Mouse (Mus musculus): Measurements from ENCODE around the gene Rogdi.

The Rogdi gene

DNA sequence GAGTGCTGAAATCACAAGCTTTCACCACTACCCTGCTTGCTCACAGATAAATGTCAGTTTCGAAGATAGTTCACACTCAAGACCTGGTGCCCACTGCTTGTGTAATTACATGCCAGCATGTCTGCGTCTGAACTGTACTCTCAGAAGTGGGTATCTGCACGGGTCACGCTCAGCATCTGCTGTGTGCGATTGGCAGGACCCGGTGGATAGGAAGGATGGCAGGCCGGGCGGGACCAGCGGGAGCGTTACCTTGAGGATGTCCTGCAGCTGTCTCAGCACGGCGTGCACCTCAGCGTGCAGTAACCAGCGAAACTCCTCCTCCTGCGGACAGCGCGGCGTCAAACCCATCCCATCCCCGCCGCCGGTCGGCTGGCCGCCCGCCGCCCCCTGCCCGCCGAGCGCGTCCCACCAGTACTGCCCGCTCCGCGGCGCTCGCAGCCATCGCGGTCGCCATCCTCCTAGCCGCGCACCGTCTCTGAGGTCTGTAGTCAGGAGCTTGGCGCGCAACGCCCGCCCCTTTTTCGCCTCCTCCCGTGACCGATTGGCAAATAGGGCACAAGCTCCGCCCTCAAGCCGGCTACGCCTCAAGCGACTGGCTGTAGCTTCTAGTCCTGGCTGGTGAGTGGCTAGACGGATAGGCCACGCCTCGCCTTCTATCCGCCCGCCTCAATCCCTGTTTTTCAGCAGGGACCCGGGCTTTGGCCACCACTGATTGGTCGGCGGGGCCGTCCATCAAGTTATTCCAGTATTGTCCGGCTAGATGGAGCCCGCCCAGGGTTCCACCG lies at the start of gene Rogdi:
Rogdi (minus strand) TSS at position 500 of the 785 bp plus-strand sequence.
- DNase-seq: peak; percentile 98 to 100

DNA sequence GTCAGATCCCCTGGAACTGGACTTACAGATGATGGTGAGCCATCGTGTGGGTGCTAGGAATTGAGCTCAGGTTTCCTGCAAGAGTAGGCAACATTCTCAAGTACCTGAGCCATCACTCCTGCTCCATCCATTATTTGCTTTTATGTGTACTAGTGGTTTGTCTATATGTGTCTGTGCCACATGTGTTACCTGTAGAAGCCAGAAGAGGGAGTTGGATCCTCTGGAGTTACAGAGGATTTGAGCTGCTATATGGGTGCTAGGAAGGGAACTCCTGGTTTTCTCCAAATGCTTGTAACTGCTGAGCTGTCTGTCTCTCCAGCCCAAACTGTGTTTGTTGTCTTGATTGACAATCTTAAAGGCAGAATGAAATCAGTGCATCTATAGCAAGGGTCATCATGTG lies 44.8 kb upstream of the Rogdi start:
- no peak for DNase-seq

DNA sequence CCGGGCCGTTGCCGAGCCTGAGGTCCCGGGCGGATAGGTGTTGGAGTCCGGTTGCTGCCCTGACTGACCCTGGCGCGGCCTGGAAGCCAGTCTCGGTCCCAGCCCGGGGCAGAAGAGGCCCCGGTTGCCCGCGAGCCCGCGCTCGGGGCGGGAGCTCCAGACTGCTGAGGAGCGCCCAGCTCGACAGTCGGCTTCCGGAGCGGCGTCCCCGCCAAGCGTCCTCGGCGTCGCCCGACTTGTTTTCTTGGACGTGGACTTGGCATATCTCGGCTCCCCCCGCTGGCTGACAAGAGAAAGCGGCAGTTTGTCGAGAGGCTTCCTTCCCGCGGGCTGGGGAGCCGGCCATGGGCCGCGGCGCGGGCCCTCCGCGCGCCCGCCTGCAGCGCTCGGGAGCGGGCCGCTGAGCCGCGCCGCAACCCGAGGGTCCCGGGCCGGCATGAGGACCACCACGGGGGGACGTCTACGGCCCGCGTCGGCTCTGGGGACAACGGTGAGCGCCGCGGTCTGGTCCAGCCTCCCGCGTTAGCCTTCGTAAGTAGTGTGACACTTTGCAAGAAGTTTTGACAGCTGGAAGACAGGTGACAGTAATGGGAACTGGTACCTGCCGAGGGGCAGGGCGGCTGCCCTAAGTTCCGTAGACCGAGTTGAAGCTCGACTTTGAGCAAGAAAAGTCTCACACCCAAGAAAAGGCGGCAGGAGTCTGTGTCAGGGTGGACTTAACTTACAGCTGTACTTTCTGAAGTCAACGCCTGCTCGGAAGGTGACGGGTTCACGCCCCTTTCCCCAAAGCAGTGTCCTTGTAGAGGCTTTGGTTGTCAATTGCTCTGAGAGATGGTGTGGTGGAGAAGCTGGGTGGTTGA lies 37.1 kb upstream of the Rogdi start:
- DNase-seq: peak; percentile 87 to 91

DNA sequence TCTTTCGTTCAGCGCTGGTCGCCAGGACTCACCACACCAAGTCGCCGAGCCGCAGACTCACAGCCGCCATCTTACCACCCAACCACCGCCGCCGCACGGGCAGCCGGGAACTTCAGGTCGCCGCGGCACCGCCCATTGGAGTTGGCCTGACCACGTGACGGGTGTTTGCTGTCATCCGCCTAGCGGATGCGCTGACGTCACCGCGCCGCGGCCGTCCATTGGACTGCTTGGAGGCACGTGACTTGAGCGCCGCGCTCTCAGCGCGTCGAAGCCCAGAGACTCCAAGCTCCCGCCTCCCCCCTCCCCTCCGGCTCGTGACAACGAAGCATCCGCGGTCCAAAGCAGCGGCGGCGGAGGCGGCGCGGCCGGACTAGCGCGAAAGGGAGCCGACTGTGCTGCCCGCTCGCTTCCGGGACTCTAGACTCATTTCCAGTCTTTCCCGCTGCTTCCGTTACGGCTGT lies 36.5 kb upstream of the Rogdi start, which contains the start of the genes Glyr1 and Ubn1:
Glyr1 (minus strand) TSS at position 90 of the 461 bp plus-strand sequence.
Ubn1 (plus strand) TSS at position 284 of the 461 bp plus-strand sequence.
- peak; percentile 99 to 100 for DNase-seq

DNA sequence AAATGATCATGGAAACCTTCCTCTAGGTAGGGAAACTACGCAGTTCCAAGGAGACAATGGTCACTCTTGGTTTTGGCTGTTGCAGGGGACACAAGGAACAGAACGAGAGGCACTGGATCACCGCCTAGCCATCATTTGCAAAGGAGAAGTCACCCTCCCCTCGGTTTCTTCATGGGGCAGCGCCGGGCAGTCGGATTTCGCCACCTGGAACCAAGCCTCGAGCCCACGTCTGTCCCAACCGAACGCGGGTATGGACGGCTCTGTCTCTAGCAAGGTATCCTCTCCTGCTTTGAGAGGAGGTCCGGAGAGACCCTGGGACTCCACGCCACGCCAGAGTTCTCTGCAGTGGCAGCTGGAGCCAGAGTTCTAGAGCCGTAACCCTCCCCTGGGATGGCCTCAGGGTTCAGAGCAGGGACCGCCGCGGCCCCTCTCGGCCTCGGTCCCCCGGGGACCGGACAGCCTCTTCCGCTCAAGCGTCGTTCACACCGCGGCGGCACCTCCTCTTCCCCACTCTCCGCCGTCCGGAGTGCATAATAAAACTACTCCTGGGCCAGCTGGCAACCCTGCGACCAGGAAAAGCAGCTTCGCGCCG lies 35.9 kb upstream of the Rogdi start:
- DNase-seq: peak in 1 of 2 experiments; percentile 47

DNA sequence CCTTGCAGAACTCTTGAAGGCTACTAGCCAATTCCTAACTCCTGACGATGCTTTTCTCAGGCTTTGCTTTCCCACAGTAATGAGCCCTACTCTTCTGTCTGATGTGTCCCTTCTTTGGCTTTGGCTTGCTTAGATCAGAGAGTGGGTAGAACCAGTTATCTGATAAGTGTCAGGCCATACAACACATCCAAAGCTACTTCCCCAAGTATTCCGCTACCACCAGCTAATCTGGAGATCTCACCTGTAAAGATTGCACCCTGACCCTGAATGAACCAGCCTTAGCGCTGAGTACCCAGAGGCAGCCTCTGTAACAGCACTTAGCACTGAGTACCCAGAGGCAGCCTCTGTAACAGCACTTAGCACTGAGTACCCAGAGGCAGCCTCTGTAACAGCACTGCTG lies 32.0 kb upstream of the Rogdi start:
- no peak for DNase-seq

DNA sequence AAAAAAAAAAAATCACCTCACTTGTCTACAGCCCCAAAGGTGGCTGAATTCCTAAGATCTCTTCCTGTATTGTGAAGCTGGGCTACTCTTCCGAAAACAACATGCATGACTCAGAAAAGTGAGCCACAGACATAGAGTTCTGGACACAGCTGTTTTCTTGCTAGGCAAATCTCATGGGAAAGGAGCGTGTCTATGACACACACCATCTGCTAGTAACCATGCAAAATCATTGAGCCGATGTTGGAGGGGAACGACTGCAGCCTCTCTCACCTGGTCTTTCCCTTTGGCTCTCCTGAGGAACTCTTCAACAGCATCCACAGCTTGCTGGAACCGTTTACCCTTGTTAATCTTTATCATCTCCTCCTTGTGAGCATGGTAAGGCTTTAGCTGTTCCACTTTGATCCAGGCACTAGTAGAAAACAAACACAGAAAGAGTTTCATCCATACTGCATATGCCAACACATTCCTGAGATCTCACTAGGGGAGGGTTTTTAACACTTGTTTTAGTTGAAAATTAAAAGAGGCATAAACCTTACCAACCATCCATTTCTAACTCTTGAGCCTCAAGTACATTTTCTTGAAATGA lies 23.4 kb upstream of the Rogdi start:
- DNase-seq: peak in 1 of 2 experiments; percentile 11

DNA sequence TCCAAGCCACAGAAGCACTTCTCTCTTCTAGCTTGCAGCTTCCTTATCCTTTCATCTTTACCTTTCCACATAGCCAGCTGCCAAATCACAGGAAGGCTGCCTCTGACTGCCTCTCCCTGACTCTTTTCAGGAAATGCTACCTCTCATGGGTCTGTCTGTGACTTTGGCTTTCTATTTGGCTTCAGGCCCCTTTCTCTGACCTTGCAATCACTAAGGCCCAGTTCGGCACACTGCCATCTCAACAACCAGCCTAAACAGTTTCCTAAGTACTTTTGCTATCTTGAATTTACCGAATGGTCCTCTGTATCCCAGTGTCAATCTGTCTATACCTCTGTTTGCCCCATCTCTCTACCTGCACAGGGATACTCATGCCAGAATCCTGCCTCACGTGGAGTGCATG lies 22.2 kb upstream of the Rogdi start:
- no peak for DNase-seq

DNA sequence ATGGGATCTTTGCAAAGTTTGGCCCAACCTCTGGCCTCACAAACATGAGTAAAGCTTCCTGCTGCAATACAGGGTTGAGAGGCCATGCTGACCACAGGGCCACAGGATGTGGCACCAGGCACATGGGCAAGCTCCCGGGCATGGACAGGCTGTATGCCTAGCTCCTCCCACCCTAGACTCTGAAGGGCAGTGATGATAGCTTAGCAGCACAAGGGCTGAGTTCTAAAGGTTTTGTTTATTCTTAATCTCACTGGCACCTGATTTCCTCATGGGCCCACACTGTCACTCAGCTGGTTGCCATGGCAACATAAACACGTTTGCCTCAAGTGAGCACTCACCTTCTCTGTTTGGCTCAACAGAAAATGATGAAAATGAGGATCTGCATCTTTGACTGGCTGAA lies 16.5 kb upstream of the Rogdi start:
- DNase-seq: peak; percentile 39 to 43

DNA sequence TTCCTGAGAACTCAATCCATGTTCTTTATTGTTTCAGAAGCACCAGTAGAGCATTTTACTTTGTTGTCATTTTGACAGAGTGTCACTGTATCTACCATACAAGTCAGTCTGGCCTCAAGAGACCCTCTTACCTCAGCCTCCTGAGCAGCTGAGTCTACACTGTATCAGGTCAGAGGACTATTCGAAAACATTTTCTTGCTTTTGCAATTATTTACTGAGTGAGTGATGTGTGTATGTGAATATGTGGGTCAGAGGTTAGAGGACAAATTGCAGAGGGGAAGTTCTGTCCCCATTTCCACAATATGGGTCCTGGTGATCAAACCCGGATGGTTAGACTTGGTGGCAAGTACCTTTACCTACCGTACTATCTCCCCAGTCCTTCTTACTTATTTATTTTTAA lies 10.7 kb upstream of the Rogdi start:
- DNase-seq: no peak

DNA sequence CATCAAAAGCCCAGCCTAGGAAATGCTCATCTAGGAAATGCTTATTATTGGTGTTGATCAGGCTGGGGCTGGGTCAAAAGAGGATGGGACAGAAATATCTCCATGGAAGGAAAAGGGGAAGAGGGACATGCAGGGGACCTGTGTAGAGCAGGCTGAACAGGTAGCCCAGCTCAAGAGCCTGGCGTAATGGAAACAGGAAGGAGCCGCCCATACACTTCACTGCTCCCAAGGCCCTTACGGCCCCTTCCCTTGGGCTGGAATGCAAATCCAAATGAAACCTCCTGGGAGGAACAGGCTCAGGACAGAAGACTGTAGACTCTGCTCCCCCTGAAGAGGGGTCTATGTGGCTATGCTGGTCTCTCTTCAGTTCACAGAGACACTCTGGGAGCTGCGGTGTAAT lies 1.2 kb upstream of the Rogdi start:
- DNase-seq: peak; percentile 19 to 59

DNA sequence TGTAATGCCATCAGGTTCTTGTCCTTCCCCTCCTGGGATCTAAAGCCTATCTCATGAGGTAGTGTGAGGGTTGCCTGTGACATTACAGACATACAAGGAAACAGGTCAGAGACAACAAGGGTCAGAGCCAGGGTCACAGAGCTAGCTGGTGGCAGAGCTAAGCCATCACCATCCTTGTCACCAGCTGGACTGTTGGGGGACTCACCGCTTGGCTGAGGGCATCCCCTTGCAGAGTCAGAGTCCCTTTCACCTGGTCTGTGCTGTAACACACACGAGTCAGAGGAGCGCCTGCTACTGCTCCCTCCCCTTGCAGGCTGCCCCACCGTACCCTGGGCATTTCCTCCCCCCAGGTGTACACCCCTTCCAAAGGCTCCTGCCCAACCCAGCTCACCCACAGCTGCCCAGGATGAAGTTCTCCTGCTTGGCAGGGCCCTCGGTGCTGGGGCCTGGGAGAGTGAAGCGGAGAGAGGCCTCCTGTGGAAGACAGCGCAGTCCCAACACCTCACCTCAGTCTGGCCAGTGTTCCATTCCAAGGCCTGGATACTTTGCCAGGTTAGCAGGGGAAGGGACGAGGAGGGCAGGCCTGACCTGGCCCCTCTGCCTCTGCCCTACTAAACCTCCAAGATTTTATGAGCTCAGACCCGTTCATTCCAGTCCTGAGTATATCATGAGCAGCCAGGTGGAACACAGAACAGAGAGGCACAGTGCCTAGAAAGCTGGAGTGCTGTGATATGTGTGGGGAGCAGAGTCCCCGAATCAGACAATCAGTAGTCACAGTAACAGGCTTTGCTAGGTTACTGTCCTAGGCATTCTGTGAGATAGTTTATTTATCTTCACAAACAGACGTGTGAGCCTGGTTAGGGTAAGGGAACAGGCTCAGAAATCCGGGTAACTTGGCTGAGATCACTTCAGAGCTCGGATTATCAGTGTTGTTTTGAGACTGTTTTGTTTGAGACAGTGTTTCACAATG lies 1.0 kb downstream of the Rogdi start:
- DNase-seq: no peak

DNA sequence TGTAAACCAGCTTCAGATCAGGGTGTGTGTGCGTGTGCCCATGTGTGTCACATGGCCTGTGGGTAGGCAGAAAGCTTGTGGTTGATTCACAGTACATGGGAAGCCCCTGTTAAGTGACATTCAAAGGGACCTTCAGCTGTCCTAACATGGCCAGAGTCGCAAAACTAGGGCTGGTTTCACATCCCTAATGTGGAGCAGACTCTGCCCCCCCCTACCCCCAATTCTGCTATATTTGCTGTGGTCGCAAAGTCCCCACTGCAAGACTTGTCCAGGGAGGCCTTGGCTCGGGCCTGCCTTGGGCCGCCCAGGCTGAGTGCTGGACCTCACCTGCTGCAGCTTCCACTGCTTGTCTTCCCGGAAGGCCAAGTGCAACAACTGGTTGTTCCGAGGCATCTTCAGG lies 2.1 kb downstream of the Rogdi start:
- no peak for DNase-seq

DNA sequence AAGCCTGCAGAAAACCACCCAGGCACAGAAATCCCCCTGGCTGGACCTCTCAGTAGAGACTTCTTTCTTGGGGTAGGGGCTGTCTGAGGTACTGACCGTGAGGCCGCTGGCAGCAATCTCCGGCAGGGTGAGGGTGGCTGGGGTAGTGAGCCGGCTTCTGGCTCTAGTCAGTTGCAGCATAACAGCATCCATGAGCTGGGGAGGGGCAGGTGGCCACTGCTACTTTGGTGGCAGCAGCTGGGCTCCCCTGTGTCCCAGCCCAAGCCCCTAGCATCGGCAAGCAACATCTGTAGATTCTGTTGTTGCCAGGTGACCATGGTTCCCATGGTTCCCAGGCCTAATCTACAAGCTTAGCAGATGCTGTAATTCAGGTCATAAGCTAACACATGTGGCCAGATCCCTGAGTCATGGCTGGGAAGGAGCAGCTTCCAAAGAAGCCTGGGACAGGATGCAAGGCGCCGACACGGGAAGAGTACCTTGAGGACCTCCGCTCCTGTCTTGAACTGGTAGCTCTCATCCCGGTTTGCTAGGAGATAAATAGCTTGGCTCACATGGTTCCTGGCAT lies 2.9 kb downstream of the Rogdi start:
- DNase-seq: no peak

DNA sequence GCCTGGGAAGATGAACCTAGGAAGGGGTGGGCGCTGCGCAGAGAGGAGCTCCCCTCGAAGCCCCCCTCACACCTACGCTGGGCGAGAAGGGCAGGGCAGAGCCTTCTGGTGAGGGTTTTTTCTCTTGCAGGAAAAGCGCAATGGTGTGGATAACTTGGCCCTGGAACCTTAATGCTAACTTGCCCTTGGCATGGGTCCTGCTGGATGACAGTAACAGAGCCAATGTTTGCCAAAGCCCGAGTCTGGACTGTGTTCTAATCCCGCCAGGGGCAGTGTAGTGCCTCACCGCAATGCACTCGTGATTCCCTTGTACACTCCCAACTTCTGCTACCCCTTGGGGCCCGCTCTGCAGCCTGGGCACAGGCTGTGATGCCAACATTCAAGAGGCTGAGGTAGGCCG lies 5.3 kb downstream of the Rogdi start:
- no peak for DNase-seq

DNA sequence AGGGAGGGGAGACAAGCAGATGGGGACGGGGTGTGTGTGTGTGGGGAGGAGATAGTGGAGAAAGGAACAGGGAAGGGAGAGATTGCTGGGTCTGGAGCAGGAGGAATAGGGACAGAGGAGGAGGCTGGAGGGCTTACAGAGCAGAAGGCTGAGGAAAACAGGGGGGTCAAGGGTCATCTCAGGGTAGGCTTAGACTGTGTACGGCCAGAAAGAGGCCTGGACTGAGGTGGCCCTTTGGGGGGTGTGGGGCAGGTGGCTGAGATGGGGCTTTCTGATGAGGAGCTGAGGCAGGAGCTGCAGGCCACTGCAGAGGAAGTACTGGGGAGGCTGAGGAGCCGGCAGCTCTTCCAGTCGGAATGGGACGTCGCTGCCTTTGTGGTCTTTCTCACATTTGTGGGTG lies 5.9 kb downstream of the Rogdi start:
- no peak for DNase-seq

DNA sequence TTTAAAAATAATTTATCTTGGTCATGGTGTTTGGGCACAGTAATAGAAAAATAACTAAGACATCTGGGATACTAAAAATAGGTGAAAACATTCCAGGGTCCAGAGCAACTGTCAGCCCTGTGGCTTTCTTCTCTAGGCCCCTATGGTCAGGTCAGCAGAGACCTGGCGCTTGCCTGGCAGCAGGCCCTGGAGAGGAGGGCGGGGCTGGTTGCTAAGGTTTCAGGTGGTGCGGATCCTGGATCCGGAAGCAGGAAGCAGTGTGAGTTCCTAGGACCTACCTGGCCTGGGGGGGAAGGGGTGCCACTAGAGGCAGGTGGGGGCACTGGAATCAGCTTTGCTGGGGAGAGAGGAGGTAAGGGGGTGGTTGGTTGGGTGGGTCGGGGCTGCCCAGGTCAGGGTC lies 6.3 kb downstream of the Rogdi start, which contains the start of gene Smim22:
Smim22 (plus strand) TSS at position 222 of the 400 bp plus-strand sequence.
- peak; percentile 70 to 79 for DNase-seq

DNA sequence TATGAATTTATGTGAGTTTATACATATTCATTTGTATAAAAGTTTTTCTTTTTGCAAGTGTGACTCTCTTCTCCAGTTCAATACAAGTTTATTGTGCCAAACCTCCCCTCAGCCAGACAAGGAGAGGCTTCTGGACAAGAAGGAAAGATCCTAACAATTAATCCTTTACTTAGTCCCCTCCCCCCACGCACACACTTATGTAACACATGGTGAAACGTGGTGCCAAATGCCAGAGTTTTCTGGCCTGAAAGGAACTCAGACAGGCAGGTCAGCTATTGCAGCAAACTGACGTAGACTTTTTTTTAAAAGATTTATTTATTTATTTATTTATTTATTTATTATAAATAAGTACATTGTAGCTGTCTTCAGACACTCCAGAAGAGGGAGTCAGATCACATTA lies 12.7 kb downstream of the Rogdi start:
- no peak for DNase-seq

DNA sequence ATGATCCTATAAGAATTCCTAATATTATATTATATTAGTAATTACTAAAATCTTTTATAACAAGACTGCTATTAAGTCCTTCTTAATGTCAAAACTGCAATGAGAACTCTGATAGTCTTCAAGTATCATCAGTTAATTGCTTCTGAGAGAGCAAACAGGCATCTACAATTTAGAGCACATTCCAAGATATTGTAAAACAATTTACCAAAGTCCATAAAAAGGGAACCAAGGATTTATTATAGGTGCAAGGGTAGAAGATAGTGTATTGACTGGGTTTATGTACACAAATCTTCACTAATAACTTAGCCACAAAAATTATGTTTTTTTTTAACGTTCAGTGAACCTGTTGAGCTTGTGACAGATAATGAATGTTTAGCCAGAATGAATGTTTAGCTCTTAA lies 14.4 kb downstream of the Rogdi start:
- DNase-seq: no peak

DNA sequence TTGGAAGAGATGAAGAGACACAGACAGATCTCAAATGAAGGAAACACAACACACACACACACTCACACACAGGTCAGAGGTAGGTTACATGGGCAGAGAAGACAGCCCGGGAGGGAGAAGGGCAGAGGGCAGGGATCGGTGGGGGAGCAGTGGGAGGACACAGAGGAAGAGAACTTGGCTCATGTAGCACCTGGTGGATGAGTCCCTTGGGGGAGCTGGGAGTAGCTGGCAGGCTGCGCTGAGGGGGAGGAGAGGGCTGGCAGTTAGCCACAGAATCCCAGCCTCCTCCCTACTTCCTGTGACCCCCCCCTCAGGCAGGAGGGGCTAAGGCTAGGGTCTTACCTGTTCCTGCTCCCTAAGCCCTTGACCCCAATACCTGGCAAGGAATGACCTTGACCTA lies 15.8 kb downstream of the Rogdi start, which contains the start of gene Sept12:
Sept12 (minus strand) TSS at position 300 of the 400 bp plus-strand sequence.
- DNase-seq: no peak

DNA sequence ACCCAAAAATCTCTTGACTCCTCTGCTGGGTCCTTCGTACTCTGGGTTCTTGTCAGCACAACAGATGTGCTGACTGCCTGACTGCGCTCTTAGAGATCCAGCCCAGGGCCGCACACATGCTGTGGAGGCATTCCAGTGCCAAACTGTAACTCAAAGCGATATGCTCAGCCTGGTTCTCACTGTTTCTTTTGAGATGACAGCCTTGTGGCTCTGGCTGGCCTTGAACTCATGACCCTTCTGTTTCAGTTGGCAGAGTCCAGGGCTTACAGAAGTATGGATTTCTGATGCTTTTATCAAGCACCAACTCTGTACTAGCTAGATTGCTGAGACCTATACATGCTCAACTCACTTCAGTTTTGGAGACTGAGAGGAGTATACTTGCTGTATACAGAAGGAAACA lies 20.1 kb downstream of the Rogdi start:
- no peak for DNase-seq

All from lung, postnatal 4 days (tissue).